Mouse (Mus musculus) lung, postnatal 14 days (tissue): ENCODE results near the gene Khnyn.
A peak's percentile ranks its signal among the peaks of the same experiment; 100 is the strongest.

Source experiments
- DNase-seq: peaks from one replicate; pipeline ENCODE4 v3.0.0; 2021

The Khnyn gene

DNA sequence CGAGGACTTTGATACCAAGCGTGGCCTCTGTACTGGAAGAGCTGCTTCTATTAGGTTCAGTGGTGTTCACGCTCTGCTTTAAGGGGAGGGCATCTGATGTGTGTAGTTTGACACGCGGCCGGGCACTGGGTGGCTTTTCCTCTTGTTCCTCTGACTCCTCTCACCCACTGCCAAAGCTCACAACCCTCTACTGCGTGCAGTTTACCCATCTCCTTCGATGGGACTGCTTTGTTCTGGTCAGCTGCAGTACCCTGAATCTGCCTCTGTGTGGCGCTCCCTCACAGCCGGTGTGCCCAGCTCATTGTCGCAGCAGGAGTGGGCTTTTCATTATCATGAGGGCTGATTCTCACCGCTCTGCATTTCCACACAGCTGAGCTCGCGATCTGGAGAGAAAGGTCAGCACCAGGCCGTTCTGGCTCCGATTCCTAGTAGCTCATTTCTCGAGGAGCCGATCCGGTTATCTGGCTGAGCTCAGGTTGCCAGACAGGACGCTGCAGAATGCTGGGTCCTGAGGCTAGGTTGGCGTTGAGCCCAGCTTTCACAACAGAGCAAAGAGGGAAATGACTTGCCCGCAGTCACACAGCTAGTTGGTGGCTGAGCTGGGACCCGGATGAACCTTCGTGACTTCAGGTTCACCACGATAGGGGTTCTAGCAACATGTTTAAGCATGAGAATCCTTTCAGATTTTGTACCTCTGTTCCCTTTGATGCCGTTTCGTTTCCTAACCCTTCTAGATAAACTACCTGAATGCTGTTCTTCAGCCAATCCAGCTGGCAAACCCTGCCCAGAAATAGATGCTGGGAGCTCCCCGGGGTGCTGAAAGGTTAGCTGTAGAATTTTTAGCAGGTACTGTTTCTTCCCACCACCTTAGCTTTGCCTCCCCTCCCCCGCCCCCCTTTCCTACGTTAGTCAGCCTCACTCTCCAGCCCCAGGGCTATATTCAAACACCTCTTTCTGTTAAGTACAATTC, 10.7 kb upstream of the Khnyn start:
- peak; percentile 81 for DNase-seq

DNA sequence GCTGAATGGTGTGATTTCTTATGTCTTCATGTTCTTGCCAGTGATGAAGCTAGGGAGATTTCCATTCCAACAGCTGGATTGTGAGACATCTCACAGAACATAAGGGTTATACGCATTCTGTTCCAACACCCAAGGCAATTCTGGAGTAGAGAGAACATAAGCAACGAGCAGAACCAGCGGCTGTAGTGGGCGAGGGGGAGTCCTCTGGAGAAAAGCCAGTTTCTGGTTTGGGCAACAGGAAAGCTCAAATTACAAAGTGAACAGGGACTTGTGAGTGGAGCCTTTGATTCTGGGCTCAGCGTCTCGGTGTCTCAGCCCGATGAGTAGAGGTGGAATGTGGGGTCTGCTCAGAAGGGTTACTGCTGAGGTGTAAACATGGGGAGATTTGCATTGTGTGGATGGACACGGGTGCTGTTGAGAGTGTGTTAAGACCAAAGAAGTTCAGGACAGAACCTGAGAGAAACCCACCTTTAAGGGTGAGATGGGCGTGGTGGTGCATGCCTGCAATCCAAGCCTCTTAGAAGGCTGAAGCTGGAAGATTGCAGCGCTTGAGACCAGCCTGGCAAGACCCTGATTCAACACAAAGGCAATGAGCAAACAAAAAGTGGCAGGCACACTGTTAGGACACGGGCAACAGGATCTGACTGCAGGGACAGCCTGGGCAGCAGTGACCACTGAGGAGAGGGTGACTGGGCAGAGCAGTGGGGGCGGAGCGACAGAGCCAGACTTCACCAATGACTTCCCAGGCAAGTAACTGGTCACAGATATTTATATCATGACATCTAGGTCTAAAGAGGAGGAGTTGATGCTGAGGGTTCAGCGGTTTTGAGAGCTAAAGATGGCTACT, 7.1 kb upstream of the Khnyn start:
- DNase-seq = no peak

DNA sequence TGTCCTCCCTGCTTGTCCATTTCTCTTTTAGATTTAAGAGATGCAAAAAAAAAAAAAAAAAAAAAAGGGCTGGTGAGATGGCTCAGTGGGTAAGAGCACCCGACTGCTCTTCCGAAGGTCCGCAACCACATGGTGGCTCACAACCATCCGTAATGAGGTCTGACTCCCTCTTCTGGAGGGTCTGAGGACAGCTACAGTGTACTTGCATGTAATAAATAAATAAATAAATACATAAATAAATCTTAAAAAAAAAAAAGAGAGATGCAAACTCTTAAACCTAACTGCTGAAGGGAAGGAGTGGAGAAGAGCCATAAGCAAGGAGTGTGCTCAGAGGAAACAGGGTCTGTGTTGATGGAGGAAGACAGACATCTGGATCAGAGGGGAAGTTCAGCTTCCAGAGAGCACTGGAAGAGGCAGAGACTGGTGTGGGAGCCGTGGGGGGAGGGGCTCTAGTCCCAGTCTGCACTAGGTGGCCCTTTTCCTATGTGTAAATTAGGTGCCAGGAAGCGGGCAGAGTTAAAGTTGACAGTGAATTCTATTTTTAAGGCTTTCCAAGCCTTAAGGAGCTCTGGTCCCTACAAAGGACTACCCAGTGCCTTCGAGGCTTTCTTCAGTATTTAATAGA, 6.3 kb upstream of the Khnyn start:
- DNase-seq = no peak

GRCm38 (mm10) chr14:55879623-55880022, 5.1 kb upstream of the Khnyn start:
- peak; percentile 85 for DNase-seq

DNA sequence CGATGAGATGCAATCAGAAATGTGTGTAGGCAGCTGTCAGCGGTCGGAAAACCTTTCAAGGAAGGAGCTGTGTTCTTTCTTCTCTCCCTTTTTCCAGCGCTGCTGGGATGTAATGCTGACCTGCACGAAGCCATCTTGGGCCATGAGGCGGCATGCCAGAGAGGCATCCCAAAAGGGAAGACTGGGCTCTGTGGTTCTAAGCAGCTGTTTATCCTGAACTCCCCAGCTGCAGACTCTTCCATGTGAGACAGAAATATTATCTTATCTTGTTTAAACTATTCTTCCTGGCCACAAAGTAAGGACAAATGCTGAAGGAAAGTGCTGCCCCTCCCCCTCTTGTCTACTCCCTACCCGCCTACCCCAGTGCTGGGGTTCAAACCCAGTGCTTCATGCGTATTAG, 3.8 kb upstream of the Khnyn start:
- no peak for DNase-seq

DNA sequence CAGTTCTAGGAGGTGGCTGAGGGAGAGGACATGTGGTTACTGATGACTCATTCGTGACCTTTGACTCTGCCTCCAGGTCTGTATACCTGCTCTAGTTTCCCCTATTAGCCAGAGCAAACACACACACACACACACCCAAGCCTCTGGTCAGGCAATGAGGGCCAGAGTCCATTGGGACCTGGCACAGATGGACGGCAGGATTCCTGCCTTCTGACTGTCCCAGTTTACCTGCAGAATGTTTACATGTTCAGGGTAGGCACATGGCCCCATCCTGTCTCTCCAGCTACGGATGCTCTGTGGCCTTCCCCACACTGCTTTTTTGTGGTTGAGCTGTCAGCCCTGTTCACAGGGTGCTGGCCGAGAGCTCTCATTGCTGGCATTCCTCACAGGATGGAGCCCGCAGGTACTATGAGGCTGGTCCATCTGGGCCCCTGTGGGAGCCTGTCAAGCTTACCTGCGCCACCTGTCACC, 2.5 kb upstream of the Khnyn start:
- DNase-seq = no peak

DNA sequence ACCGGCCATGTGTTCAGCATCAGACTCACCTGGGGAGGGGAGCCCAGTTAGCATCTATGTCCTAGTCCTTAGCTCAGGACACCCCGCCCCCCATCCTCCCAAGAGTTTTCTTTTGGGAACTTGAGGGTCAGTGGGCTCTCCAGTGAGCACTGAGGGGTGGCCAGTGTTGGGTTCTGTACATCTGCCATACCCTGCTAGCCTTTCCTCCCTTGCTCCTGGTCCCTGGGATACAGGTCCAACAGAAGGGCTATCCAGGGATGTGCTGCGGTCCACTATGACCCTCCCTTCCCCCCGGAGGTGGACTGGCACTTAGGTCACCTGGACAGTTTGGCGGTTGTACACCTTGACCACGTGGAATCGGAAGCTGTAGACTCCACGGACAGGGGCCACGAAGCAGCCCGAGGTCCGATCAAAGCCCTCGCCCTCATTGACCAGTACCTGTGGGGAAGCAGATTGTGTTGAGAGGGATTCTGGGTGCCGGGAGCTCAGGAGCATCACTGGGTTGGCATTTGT, 1.5 kb upstream of the Khnyn start:
- no peak for DNase-seq

GRCm38 (mm10) chr14:55883663-55884062, 1.1 kb upstream of the Khnyn start:
- DNase-seq = no peak

DNA sequence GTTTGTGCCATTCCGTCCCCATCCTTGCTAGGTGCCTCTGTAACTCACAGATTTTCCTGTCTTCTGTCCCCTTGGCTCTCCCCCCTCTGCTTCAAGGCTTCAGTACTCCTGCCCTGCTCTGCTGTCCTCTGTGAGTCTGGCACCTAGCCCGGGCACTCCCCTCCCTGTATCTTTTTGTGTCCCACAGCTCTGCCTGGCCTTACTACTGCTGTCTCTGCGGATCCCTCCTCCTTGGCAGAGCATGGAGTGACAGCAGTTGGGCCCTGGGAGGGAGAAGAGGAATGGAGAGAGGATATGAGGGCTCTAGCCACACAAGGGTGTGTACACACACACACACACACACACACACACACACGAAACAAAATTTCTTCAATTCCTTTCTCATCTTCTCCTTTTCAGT, 581 bp upstream of the Khnyn start, which contains the start of gene Cbln3:
TSS of gene Cbln3 (minus strand) at position 227 of the 400 bp plus-strand sequence.
- DNase-seq = peak; percentile 72

DNA sequence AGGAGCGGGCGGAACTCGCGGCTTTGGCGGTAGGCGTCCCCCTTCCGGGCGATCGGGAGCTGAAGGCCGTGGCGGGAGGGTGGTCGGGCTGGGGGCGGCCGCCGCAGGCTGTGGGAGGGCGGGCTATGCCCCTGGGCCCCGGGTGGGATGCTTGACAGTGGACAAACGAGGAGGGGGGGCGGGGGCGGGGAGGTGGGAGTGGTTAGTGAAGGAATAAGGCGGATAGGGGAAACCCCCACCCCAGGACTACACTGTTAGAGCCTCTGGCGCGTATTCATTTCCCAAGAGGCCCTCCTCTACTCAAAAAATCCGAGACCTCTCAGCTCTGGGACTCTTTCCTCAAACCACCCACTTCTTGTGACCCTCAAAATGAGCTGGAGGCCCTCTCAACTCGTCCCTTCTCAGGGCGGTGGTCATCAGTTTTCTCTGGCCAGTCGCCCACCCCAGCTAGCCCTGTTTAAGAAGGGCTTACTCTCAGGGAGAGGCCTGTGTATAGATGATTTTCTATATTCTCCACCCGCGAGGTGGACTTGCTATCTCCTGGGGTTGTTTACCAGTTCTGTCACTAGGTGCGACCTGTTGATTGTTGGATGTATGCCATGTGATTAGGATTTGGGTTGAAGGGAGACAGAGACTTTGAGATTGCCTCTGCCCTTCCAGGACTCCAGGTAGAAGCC, 505 bp downstream of the Khnyn start:
- peak; percentile 17 for DNase-seq

- peak; percentile 63 for DNase-seq
These were observed 1.1 kb downstream of the Khnyn start for GRCm38 (mm10) chr14:55885791-55886271.

- no peak for DNase-seq
These were observed 2.0 kb downstream of the Khnyn start for GRCm38 (mm10) chr14:55886571-55887382.

GRCm38 (mm10) chr14:55897671-55898070, 12.9 kb downstream of the Khnyn start:
- DNase-seq = no peak

GRCm38 (mm10) chr14:55898947-55899346, 14.2 kb downstream of the Khnyn start:
- no peak for DNase-seq

DNA sequence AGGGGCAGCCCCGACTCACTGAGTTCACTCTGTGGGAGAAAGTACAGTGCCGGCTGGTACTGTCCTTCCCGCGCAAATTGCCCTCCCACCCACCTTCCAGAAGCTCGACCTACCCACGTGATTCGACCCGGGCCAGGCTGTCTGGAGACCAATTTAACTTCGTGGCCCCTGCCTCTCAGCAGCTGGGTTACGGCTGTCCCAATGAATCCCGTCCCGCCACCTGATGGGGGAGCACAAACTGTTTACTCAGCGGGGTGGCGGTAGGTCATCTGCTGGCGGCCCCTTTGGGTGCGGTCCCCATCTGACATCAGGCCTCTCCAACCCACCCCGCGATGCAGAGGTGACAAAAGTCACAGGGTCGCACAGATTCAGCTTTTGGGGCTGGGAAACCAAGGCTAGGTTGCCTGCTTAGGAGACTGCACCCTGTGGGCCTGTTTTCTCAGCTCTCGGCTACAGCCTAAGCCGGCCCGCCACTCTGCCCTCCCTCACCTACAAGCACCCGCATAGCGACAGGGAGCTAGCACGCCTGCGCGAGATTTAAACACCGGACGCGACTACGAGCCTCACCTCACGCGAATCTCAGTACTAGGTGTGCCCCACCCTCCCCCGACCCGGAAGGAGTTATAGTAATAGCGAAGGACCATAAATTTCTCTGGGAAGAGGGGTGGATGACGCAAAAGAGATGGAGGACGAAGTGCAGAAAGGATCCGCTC, 15.1 kb downstream of the Khnyn start, which contains the start of gene Sdr39u1:
TSS of gene Sdr39u1 (minus strand) at position 593 of the 713 bp plus-strand sequence.
- peak; percentile 83 for DNase-seq

- DNase-seq = no peak
These were observed 15.6 kb downstream of the Khnyn start for GRCm38 (mm10) chr14:55900414-55900755.

GRCm38 (mm10) chr14:55905518-55905917, 20.8 kb downstream of the Khnyn start:
- DNase-seq = no peak

GRCm38 (mm10) chr14:55913406-55913805, 28.7 kb downstream of the Khnyn start:
- no peak for DNase-seq

DNA sequence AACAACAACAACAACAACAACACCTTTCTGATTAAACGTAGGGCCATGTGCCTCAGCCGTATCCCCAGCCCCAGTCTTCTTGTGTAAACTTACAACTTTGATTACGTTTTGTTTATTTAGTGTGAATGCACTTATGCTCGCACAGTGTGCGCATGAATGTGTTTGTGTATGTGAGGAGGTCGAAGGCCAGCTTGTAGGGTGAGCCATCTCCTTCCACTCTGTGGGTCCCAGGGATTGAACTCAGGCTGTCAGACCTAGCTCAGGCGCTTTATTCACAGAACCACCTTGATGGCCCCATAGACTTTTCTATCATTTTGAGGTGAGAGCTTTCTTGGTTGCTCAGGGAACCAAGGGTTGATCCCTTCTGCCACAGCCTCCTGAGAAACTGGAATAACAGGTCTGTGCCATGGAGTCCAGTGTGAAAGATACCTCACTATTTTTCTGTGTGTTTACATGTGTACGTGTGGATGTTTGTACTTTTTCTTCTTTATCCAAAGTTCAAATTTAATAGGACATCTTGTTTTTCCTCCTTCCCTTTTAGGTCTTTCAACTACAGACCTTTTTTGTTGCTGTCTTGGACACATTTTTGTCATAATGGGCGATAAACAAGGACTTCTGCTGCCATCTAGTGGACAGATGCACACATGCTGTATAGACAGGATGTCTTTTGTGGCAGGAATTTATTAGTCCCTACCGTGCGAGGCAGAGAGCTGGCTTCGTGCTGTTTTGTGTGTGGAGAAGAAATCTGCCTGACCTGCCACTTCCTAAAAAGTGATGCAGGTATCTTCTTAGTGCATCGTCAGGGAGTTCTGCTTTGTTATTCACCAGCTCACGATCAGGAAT, 33.7 kb downstream of the Khnyn start:
- peak; percentile 87 for DNase-seq
